Mouse (Mus musculus) brain, embryonic 14.5 days (tissue): ENCODE measurements around the gene Asic1. TPM values are rescaled to one million over a fixed set of nuclear protein-coding genes. Genes with fewer than 3 reads are reported as not detected.

Experiments used
- DNase-seq: peaks from one replicate; pipeline ENCODE4 v3.0.0-alpha.2; 2011; ENCODE audit warnings: low read depth
- CTCF ChIP-seq: fragments of 200-500 bp; IDR thresholded peaks from 2 replicates; pipeline ENCODE4 v1.5.1; 2012; ENCODE audit warnings: inconsistent platforms, mild to moderate bottlenecking, moderate library complexity, borderline replicate concordance; ENCODE audit not compliant: insufficient read depth, insufficient read length; ENCODE audit errors: extremely low read depth
- POLR2A ChIP-seq: fragments of 200-500 bp; IDR thresholded peaks from 2 replicates; pipeline ENCODE4 v1.6.1; 2012; ENCODE audit warnings: mild to moderate bottlenecking, inconsistent platforms, borderline replicate concordance; ENCODE audit not compliant: poor library complexity, insufficient read depth, insufficient read length, severe bottlenecking; ENCODE audit errors: extremely low read depth
- polyA plus RNA-seq: library from polyadenylated mRNA; depleted of rRNA; stranded (reverse); fragments of >200 nt; gene quantifications from 2 replicates; pipeline ENCODE4 v1.2.3, GENCODE M21; 2012; rRNA removed

Asic1 gene
- polyA plus RNA-seq, 1 experiment: 114 TPM

- DNase-seq: no peak
- no peak for TF ChIP-seq POLR2A
- TF ChIP-seq CTCF: no peak
Observed at GRCm38 (mm10) chr15:99728211-99728610, 58.0 kb downstream of the Asic1 start.

- DNase-seq: no peak
- peak; percentile 5; the same call in 1 of the 2 replicates for TF ChIP-seq CTCF
- no peak for TF ChIP-seq POLR2A
Observed at GRCm38 (mm10) chr15:99729056-99729783, 59.1 kb downstream of the Asic1 start.

DNA sequence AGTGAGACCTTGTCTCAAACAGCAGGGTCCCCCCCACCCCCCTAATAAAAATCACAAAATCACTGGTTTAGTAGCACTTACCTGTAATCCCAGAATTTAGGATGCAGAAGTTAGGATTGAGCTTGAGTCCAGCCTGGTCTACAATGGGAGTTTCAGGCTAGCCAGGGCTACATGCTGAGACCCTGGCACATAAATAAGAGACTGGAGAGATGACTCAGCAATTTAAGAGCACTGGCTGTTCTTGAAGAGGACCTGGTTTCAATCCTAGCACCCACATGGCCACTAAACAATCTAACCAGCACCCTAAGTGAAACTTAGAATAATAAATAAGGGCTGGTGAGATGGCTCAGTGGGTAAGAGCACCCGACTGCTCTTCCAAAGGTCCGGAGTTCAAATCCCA lies 61.0 kb downstream of the Asic1 start:
- TF ChIP-seq CTCF (no peak), POLR2A (no peak)

GRCm38 (mm10) chr15:99731678-99732077 lies 61.5 kb downstream of the Asic1 start:
- DNase-seq: no peak
- no peak for TF ChIP-seq POLR2A
- no peak for TF ChIP-seq CTCF

More for the DNA sequence above, 61.0 kb downstream of the Asic1 start:
- DNase-seq: no peak

GRCm38 (mm10) chr15:99733186-99733585 lies 63.0 kb downstream of the Asic1 start:
- TF ChIP-seq POLR2A (no peak), CTCF (no peak)
- no peak for DNase-seq

GRCm38 (mm10) chr15:99735631-99736030 lies 65.5 kb downstream of the Asic1 start:
- DNase-seq: no peak
- no peak for TF ChIP-seq CTCF
- no peak for TF ChIP-seq POLR2A

DNA sequence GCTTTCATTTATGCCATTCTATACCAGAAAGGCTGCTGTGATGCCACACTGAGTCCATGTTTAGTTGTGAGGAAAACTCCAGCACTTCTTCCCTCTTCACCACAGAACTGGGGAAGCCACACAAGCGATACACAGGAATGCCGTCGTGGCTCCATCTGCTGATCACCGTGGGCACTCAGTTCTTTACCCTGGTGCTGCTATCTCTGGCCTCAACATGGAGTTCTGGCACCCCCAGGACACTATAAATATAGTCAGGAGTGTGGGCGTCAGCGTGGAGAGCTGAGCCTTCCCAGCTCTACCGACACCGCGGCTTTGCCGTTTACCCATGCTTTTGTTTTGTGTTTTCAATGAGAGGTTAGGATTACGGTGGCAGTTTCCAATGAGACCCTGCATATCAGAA lies 66.5 kb downstream of the Asic1 start:
- TF ChIP-seq CTCF (no peak), POLR2A (no peak)
- no peak for DNase-seq

DNA sequence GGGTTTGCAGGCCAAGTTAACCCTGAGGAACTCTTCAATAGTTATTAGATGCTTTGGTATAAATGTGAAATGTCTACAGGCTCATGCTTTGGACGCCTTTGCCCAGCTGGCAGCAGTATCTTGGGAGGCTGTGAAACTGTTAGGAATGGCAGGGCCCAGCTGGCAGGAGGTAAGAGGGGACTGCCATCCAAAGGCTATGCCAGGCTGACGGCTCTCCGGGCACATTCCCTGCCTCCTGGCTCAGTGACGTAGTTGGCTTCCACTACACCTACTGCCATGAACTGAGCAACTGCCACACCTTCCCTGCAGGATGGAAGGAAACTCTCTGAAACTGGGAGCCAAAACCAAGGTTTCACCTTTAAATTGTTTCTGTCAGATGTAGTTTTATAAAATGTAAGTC lies 70.1 kb downstream of the Asic1 start:
- no peak for TF ChIP-seq POLR2A
- no peak for TF ChIP-seq CTCF
- DNase-seq: no peak

Other genes starting within 250 kb of the Asic1 start
- 18.6 and 29.0 TPM in 2 replicates for gene Nckap5l, start 212.6 kb upstream of the Asic1 start, polyA plus RNA-seq
- gene Bcdin3d, start 195.6 kb upstream of the Asic1 start, polyA plus RNA-seq: 15.1 and 15.2 TPM in 2 replicates
- gene Faim2, start 142.2 kb upstream of the Asic1 start, polyA plus RNA-seq: 8.3 and 15.7 TPM in 2 replicates
- gene Aqp2, start 91.3 kb upstream of the Asic1 start, polyA plus RNA-seq: 0.07 and 0.08 TPM in 2 replicates
- 1.1 and 1.7 TPM in 2 replicates for gene Aqp5, start 79.6 kb upstream of the Asic1 start, polyA plus RNA-seq
- gene Aqp6, start 69.0 kb upstream of the Asic1 start, polyA plus RNA-seq: 2.8 and 4.4 TPM in 2 replicates
- gene Racgap1, start 18.7 kb upstream of the Asic1 start, polyA plus RNA-seq: 83.0 and 118 TPM in 2 replicates
- 201 and 211 TPM in 2 replicates for gene Smarcd1, start 31.8 kb downstream of the Asic1 start, polyA plus RNA-seq
- 0.86 TPM in 1 of 2 replicates, not detected in the other for gene Gm17349, start 35.1 kb downstream of the Asic1 start, polyA plus RNA-seq
- gene Gpd1, start 47.1 kb downstream of the Asic1 start, polyA plus RNA-seq: 3.4 and 4.5 TPM in 2 replicates
- gene Cox14, start 55.2 kb downstream of the Asic1 start, polyA plus RNA-seq: 149 and 249 TPM in 2 replicates
- gene Cers5, start 102.5 kb downstream of the Asic1 start, polyA plus RNA-seq: 61.1 and 69.4 TPM in 2 replicates
- 21.1 and 22.2 TPM in 2 replicates for gene Lima1, start 205.1 kb downstream of the Asic1 start, polyA plus RNA-seq